In genomic region chr13:56588454-56589117, GRCm38 (mm10) we compare ENCODE assay signal across 11 mouse cellular contexts. TPM values are rescaled to one million over a fixed set of nuclear protein-coding genes. Genes with fewer than 3 reads are reported as not detected.
DNase-seq lines count a peak whose midpoint lies in the region; ATAC-seq and TF ChIP-seq lines count a peak whose summit lies in the region.
"Had no signal": no experiment of that assay in that cellular context is flagged by ENCODE, and none has a peak within 500 bp of the region (broad histone marks: within the 10 kb centered on the region; RNA-seq: fewer than 3 reads in every experiment).

No protein-coding gene starts in this region.

- TF ChIP-seq CTCF in heart, adult 2 months (IDR thresholded peaks at IDR 0.05), result no peak

- TF ChIP-seq POLR2A in heart, adult 2 months (IDR thresholded peaks at IDR 0.05; ENCODE audit: insufficient read depth, low read depth, low read length), result no peak

- no peaks in the 10 kb centered on the region for H3K36me3 ChIP-seq in heart, adult 2 months (ENCODE audit: control insufficient read depth, insufficient read depth, low read length)
- H3K36me3 ChIP-seq in forebrain, embryonic 14.5 days (ENCODE audit: control insufficient read depth, insufficient read depth, low read length), result no peaks in the 10 kb centered on the region
- no peaks in the 10 kb centered on the region for H3K36me3 ChIP-seq in hindbrain, embryonic 13.5 days
- H3K36me3 ChIP-seq: limb, embryonic 15.5 days had no signal

- no peak overlapping the region for H3K9ac ChIP-seq in heart, adult 2 months (ENCODE audit: low read depth, low read length)
- H3K9ac ChIP-seq in forebrain, embryonic 14.5 days (ENCODE audit: low read length), result no peak overlapping the region
- no peak overlapping the region for H3K9ac ChIP-seq in hindbrain, embryonic 13.5 days
- H3K9ac ChIP-seq: limb, embryonic 15.5 days had no signal

- H3K4me3 ChIP-seq in heart, adult 2 months, result no peak overlapping the region
- no peak overlapping the region for H3K4me3 ChIP-seq in forebrain, embryonic 14.5 days (ENCODE audit: low read depth, low read length)
- H3K4me3 ChIP-seq in hindbrain, embryonic 13.5 days, result no peak overlapping the region
- H3K4me3 ChIP-seq: limb, embryonic 15.5 days had no signal

- H3K9me3 ChIP-seq in forebrain, embryonic 14.5 days (replicated peaks; ENCODE audit: control insufficient read depth, low read length), result no peaks in the 10 kb centered on the region
- no peaks in the 10 kb centered on the region for H3K9me3 ChIP-seq in hindbrain, embryonic 13.5 days
- H3K9me3 ChIP-seq: limb, embryonic 15.5 days had no signal

- H3K4me1 ChIP-seq in heart, adult 2 months (ENCODE audit: control insufficient read depth, insufficient read depth, low read length), result peaks cover 1% of the 10 kb centered on the region; the same call in 1 of the 2 replicates
- H3K4me1 ChIP-seq in forebrain, embryonic 14.5 days (ENCODE audit: control insufficient read depth, insufficient read depth, low read length), result no peaks in the 10 kb centered on the region
- H3K4me1 ChIP-seq in hindbrain, embryonic 13.5 days (replicated peaks), result no peaks in the 10 kb centered on the region

- DNase-seq in heart, adult 2 months, result peak in 1 of 2 experiments; percentile 67
- DNase-seq in heart, postnatal 4 days, result no peak
- DNase-seq in Muller cell, postnatal 12 days (ENCODE audit: inconsistent ontology term), result peak; percentile 76
- peak; percentile 66 for DNase-seq in gastrocnemius, postnatal 25 days
- DNase-seq in lung, postnatal 10 days, result peak; percentile 83
- no peak for DNase-seq in forebrain, embryonic 14.5 days (ENCODE audit: low spot score)

- WGBS in heart, adult 2 months, result 69% methylated on average over 14 of the region's 14 CpGs
- 87% methylated on average over 14 of the region's 14 CpGs for WGBS in forebrain, embryonic 14.5 days
- WGBS in hindbrain, embryonic 13.5 days, result 85% methylated on average over 14 of the region's 14 CpGs

- ATAC-seq in forebrain, embryonic 14.5 days, result no peak
- ATAC-seq in hindbrain, embryonic 13.5 days (ENCODE audit: low FRiP score), result no peak
- no peak for ATAC-seq in erythroblast, adult 5-6 weeks (replicated peaks; ENCODE audit: low FRiP score, poor library complexity, severe bottlenecking)

- H3K4me2 ChIP-seq in forebrain, embryonic 14.5 days (ENCODE audit: low read length), result no peak overlapping the region
- H3K4me2 ChIP-seq in hindbrain, embryonic 13.5 days, result no peak overlapping the region
- H3K4me2 ChIP-seq: limb, embryonic 15.5 days had no signal

- no peak for TF ChIP-seq EP300 in heart, adult 2 months (IDR thresholded peaks at IDR 0.05; ENCODE audit: insufficient read depth, low read depth, low read length)

- no peaks in the 10 kb centered on the region for H3K79me2 ChIP-seq in heart, adult 2 months (replicated peaks; ENCODE audit: control insufficient read depth, insufficient read depth, low read length)

- H3K27ac ChIP-seq in heart, adult 2 months, result peak overlapping the region; percentile 26; the same call in 1 of the 2 replicates
- no peak overlapping the region for H3K27ac ChIP-seq in forebrain, embryonic 14.5 days (ENCODE audit: low read depth, low read length)
- H3K27ac ChIP-seq in hindbrain, embryonic 13.5 days, result no peak overlapping the region
- H3K27ac ChIP-seq: limb, embryonic 15.5 days had no signal

- intact Hi-C loops in heart, adult 2 months (cut with DNase I), result no loop called here

- no peaks in the 10 kb centered on the region for H3K27me3 ChIP-seq in heart, adult 2 months (ENCODE audit: control insufficient read depth, insufficient read depth, low read length)
- H3K27me3 ChIP-seq in forebrain, embryonic 14.5 days (replicated peaks; ENCODE audit: control insufficient read depth, insufficient read depth, low read length), result no peaks in the 10 kb centered on the region
- peaks cover 4% of the 10 kb centered on the region; the same call in 1 of the 2 replicates for H3K27me3 ChIP-seq in hindbrain, embryonic 13.5 days
- H3K27me3 ChIP-seq: limb, embryonic 15.5 days had no signal

RNA-seq across cellular contexts. Expression of gene Tgfbi, which starts 20.7 kb away (rescaled TPM):
- 10 to 100 TPM; 19.7 to 20.9 TPM for total RNA-seq in heart, adult 2 months (2021)
- 22.1 and 22.2 TPM in 2 replicates for polyA plus RNA-seq in heart, adult 2 months (2012; rRNA removed)
- 10 to 100 TPM; 20.0 to 24.1 TPM for total RNA-seq in heart, postnatal 4 days (2021)
- total RNA-seq in gastrocnemius, postnatal 25 days (2021), result 10 to 100 TPM; 19.2 to 20.5 TPM
- polyA plus RNA-seq in forebrain, embryonic 14.5 days (2014; fragmentation: Nextera tagmentation; extraction: Ambion mirVana), result 3.0 and 3.8 TPM in 2 replicates
- polyA plus RNA-seq in hindbrain, embryonic 13.5 days (2015; fragmentation: Nextera tagmentation; extraction: Ambion mirVana), result 11.3 and 14.6 TPM in 2 replicates
- total RNA-seq in erythroblast, adult 5-6 weeks (2015; ENCODE audit: low replicate concordance), result 20.4 and 25.7 TPM in 2 replicates
- 20.8 and 27.5 TPM in 2 replicates for total RNA-seq in erythroblast, adult 5-6 weeks (2017; ENCODE audit: low replicate concordance)

RNA-seq across cellular contexts. Expression of gene Lect2, which starts 40.3 kb away (rescaled TPM):
- not detected for total RNA-seq in heart, adult 2 months (2021)
- polyA plus RNA-seq in heart, adult 2 months (2012; rRNA removed), result not detected in 2 replicates
- total RNA-seq in heart, postnatal 4 days (2021), result not detected
- total RNA-seq in gastrocnemius, postnatal 25 days (2021), result not detected
- not detected in 2 replicates for polyA plus RNA-seq in forebrain, embryonic 14.5 days (2014; fragmentation: Nextera tagmentation; extraction: Ambion mirVana)
- polyA plus RNA-seq in hindbrain, embryonic 13.5 days (2015; fragmentation: Nextera tagmentation; extraction: Ambion mirVana), result not detected in 2 replicates
- not detected in 2 replicates for total RNA-seq in erythroblast, adult 5-6 weeks (2015; ENCODE audit: low replicate concordance)
- not detected in 2 replicates for total RNA-seq in erythroblast, adult 5-6 weeks (2017; ENCODE audit: low replicate concordance)
- polyA plus RNA-seq: gonadal fat pad, adult 2 months; limb, embryonic 15.5 days; spleen, adult 2 months had no signal

Comparison
In these comparisons a context has a peak if more than half of its experiments do, and no peak if none do; other contexts are left out.
1. DNase-seq: peak in Muller cell, postnatal 12 days (single experiment), gastrocnemius, postnatal 25 days (single experiment) and lung, postnatal 10 days (single experiment); none in heart, postnatal 4 days (single experiment) and forebrain, embryonic 14.5 days (single experiment).